Mouse (Mus musculus): ENCODE results near the gene Zfp108. TPM values are rescaled to one million over a fixed set of nuclear protein-coding genes. Genes with fewer than 3 reads are reported as not detected.
"Not testable (repeated sequence)": the region's sequence is repeated elsewhere in the genome, so short reads cannot be mapped to it uniquely, and the experiment has no call there.

Zfp108 gene
- polyA plus RNA-seq, 2 experiments: 4.1 to 4.8 TPM

GRCm38 (mm10) chr7:24274456-24274855 lies 19.9 kb downstream of the Zfp108 start:
- no peak for DNase-seq (ENCODE audit: low spot score)
- H3K4me1 ChIP-seq (ENCODE audit: control insufficient read depth, insufficient read depth, low read length): peaks cover 4% of the 10 kb centered on the region
- 93% methylated on average over 4 of the region's 4 CpGs for WGBS
- no peak overlapping the region for H3K4me2 ChIP-seq (replicated peaks; ENCODE audit: low read depth, low read length, severe bottlenecking)
- no peak overlapping the region for H3K9ac ChIP-seq (ENCODE audit: low read depth, low read length, severe bottlenecking)
- no peak overlapping the region for H3K4me3 ChIP-seq (replicated peaks; ENCODE audit: low read length)
- H3K9me3 ChIP-seq (ENCODE audit: control insufficient read depth, low read length): no peaks in the 10 kb centered on the region
- peaks cover 19% of the 10 kb centered on the region for H3K36me3 ChIP-seq (ENCODE audit: control insufficient read depth, insufficient read depth, low read length)
- no peak for ATAC-seq (ENCODE audit: low FRiP score, low read depth)
- H3K27ac ChIP-seq (replicated peaks; ENCODE audit: low read depth, low read length): no peak overlapping the region
- no peaks in the 10 kb centered on the region for H3K27me3 ChIP-seq (ENCODE audit: control insufficient read depth, insufficient read depth, low read length)
- TF ChIP-seq POLR2A (IDR thresholded peaks at IDR 0.05; ENCODE audit: borderline replicate concordance, extremely low read depth, insufficient read depth, insufficient read length): no peak

GRCm38 (mm10) chr7:24278771-24279170 lies 24.2 kb downstream of the Zfp108 start:
- not testable (repeated sequence) for H3K27ac ChIP-seq (replicated peaks; ENCODE audit: low read depth, low read length); DNase-seq (ENCODE audit: low spot score); H3K9ac ChIP-seq (ENCODE audit: low read depth, low read length, severe bottlenecking); ATAC-seq (ENCODE audit: low FRiP score, low read depth); H3K4me2 ChIP-seq (replicated peaks; ENCODE audit: low read depth, low read length, severe bottlenecking); H3K9me3 ChIP-seq (ENCODE audit: control insufficient read depth, low read length); H3K4me1 ChIP-seq (ENCODE audit: control insufficient read depth, insufficient read depth, low read length); H3K27me3 ChIP-seq (ENCODE audit: control insufficient read depth, insufficient read depth, low read length); H3K4me3 ChIP-seq (replicated peaks; ENCODE audit: low read length)
- WGBS: 85% methylated on average over 3 of the region's 3 CpGs
- H3K36me3 ChIP-seq (ENCODE audit: control insufficient read depth, insufficient read depth, low read length): peaks cover 14% of the 10 kb centered on the region

- ATAC-seq (ENCODE audit: low FRiP score, low read depth) (no peak), DNase-seq (ENCODE audit: low spot score) (no peak)
- Histone ChIP-seq H3K27me3 (ENCODE audit: control insufficient read depth, insufficient read depth, low read length) (no peaks in the 10 kb centered on the region), H3K4me2 (replicated peaks; ENCODE audit: low read depth, low read length, severe bottlenecking) (no peak overlapping the region), H3K9ac (ENCODE audit: low read depth, low read length, severe bottlenecking) (no peak overlapping the region), H3K4me3 (replicated peaks; ENCODE audit: low read length) (no peak overlapping the region), H3K4me1 (ENCODE audit: control insufficient read depth, insufficient read depth, low read length) (no peaks in the 10 kb centered on the region), H3K27ac (replicated peaks; ENCODE audit: low read depth, low read length) (no peak overlapping the region), H3K9me3 (ENCODE audit: control insufficient read depth, low read length) (no peaks in the 10 kb centered on the region), H3K36me3 (ENCODE audit: control insufficient read depth, insufficient read depth, low read length) (peaks cover under 1% of the 10 kb centered on the region; the same call in 1 of the 2 replicates)
- no peak for TF ChIP-seq POLR2A (IDR thresholded peaks at IDR 0.05; ENCODE audit: borderline replicate concordance, extremely low read depth, insufficient read depth, insufficient read length)
- 51% methylated on average over 10 of the region's 10 CpGs for WGBS
Observed at GRCm38 (mm10) chr7:24280031-24280857, 25.6 kb downstream of the Zfp108 start.

- no peak overlapping the region for H3K4me2 ChIP-seq (replicated peaks; ENCODE audit: low read depth, low read length, severe bottlenecking)
- H3K4me3 ChIP-seq (replicated peaks; ENCODE audit: low read length): no peak overlapping the region
- DNase-seq (ENCODE audit: low spot score): no peak
- TF ChIP-seq POLR2A (IDR thresholded peaks at IDR 0.05; ENCODE audit: borderline replicate concordance, extremely low read depth, insufficient read depth, insufficient read length): no peak
- WGBS: 45% methylated on average over 4 of the region's 4 CpGs
- no peak overlapping the region for H3K9ac ChIP-seq (ENCODE audit: low read depth, low read length, severe bottlenecking)
- H3K27me3 ChIP-seq (ENCODE audit: control insufficient read depth, insufficient read depth, low read length): no peaks in the 10 kb centered on the region
- no peaks in the 10 kb centered on the region for H3K36me3 ChIP-seq (ENCODE audit: control insufficient read depth, insufficient read depth, low read length)
- no peak overlapping the region for H3K27ac ChIP-seq (replicated peaks; ENCODE audit: low read depth, low read length)
- H3K9me3 ChIP-seq (ENCODE audit: control insufficient read depth, low read length): no peaks in the 10 kb centered on the region
- no peaks in the 10 kb centered on the region for H3K4me1 ChIP-seq (ENCODE audit: control insufficient read depth, insufficient read depth, low read length)
- ATAC-seq (ENCODE audit: low FRiP score, low read depth): no peak
Observed at GRCm38 (mm10) chr7:24280858-24281145, 26.2 kb downstream of the Zfp108 start.

- TF ChIP-seq POLR2A (IDR thresholded peaks at IDR 0.05; ENCODE audit: borderline replicate concordance, extremely low read depth, insufficient read depth, insufficient read length): no peak
- ATAC-seq (ENCODE audit: low FRiP score, low read depth) (no peak), DNase-seq (ENCODE audit: low spot score) (no peak)
- Histone ChIP-seq H3K4me3 (replicated peaks; ENCODE audit: low read length) (no peak overlapping the region), H3K36me3 (ENCODE audit: control insufficient read depth, insufficient read depth, low read length) (peaks cover 20% of the 10 kb centered on the region), H3K4me1 (ENCODE audit: control insufficient read depth, insufficient read depth, low read length) (no peaks in the 10 kb centered on the region), H3K27ac (replicated peaks; ENCODE audit: low read depth, low read length) (no peak overlapping the region), H3K27me3 (ENCODE audit: control insufficient read depth, insufficient read depth, low read length) (no peaks in the 10 kb centered on the region), H3K4me2 (replicated peaks; ENCODE audit: low read depth, low read length, severe bottlenecking) (no peak overlapping the region), H3K9me3 (ENCODE audit: control insufficient read depth, low read length) (peaks cover 4% of the 10 kb centered on the region; the same call in 1 of the 2 replicates), H3K9ac (ENCODE audit: low read depth, low read length, severe bottlenecking) (no peak overlapping the region)
- 45% methylated on average over 4 of the region's 4 CpGs for WGBS
Observed at GRCm38 (mm10) chr7:24286090-24286489, 31.5 kb downstream of the Zfp108 start.
